Mouse (Mus musculus): Measurements from ENCODE around the gene Gm10718. TPM values are rescaled to one million over a fixed set of nuclear protein-coding genes. Genes with fewer than 3 reads are reported as not detected.
"Not testable (repeated sequence)": the region's sequence is repeated elsewhere in the genome, so short reads cannot be mapped to it uniquely, and the experiment has no call there.

The Gm10718 gene
- polyA plus RNA-seq, 1 experiment from 2014 or later = 0.95 TPM

- H3K4me3 ChIP-seq (ENCODE audit: control insufficient read depth in 1 of 2, insufficient read depth in 1 of 2, low read depth in 1 of 2, low read length in 2 of 2); H3K9ac ChIP-seq (ENCODE audit: low read length); H3K4me1 ChIP-seq (ENCODE audit: control insufficient read depth in 2 of 2, insufficient read depth in 2 of 2, low read length in 2 of 2); H3K4me2 ChIP-seq (ENCODE audit: low read length); H3K36me3 ChIP-seq (ENCODE audit: control insufficient read depth, insufficient read depth, low read length); H3K9me3 ChIP-seq (ENCODE audit: control insufficient read depth, low read length); H3K27me3 ChIP-seq (ENCODE audit: control insufficient read depth, insufficient read depth, low read length); H3K27ac ChIP-seq (replicated peaks in 1 of 2; ENCODE audit: control insufficient read depth in 1 of 2, insufficient read depth in 1 of 2, low read depth in 2 of 2, low read length in 2 of 2): not testable (repeated sequence)
- peak; percentile 64; the same call in 1 of the 2 replicates for ATAC-seq (ENCODE audit: insufficient number of reproducible peaks, insufficient read depth, low FRiP score, low read depth)
- 74% methylated on average over 11 of the region's 19 CpGs for WGBS
These were observed 3.3 kb upstream of the Gm10718 start for GRCm38 (mm10) chr9:3019835-3020727.

GRCm38 (mm10) chr9:3022316-3023008 lies 885 bp upstream of the Gm10718 start:
- H3K9me3 ChIP-seq (ENCODE audit: control insufficient read depth, low read length); H3K4me2 ChIP-seq (ENCODE audit: low read length); H3K9ac ChIP-seq (ENCODE audit: low read length); H3K4me3 ChIP-seq (ENCODE audit: control insufficient read depth in 1 of 2, insufficient read depth in 1 of 2, low read depth in 1 of 2, low read length in 2 of 2); H3K4me1 ChIP-seq (ENCODE audit: control insufficient read depth in 2 of 2, insufficient read depth in 2 of 2, low read length in 2 of 2); H3K27ac ChIP-seq (replicated peaks in 1 of 2; ENCODE audit: control insufficient read depth in 1 of 2, insufficient read depth in 1 of 2, low read depth in 2 of 2, low read length in 2 of 2); H3K36me3 ChIP-seq (ENCODE audit: control insufficient read depth, insufficient read depth, low read length); H3K27me3 ChIP-seq (ENCODE audit: control insufficient read depth, insufficient read depth, low read length); ATAC-seq (ENCODE audit: insufficient number of reproducible peaks, insufficient read depth, low FRiP score, low read depth): not testable (repeated sequence)
- 67% methylated on average over 9 of the region's 13 CpGs for WGBS

GRCm38 (mm10) chr9:3023985-3024648 lies 770 bp downstream of the Gm10718 start:
- H3K4me1 ChIP-seq (ENCODE audit: control insufficient read depth in 2 of 2, insufficient read depth in 2 of 2, low read length in 2 of 2); H3K27me3 ChIP-seq (ENCODE audit: control insufficient read depth, insufficient read depth, low read length); H3K4me2 ChIP-seq (ENCODE audit: low read length); ATAC-seq (ENCODE audit: insufficient number of reproducible peaks, insufficient read depth, low FRiP score, low read depth); H3K9me3 ChIP-seq (ENCODE audit: control insufficient read depth, low read length); H3K4me3 ChIP-seq (ENCODE audit: control insufficient read depth in 1 of 2, insufficient read depth in 1 of 2, low read depth in 1 of 2, low read length in 2 of 2); H3K27ac ChIP-seq (replicated peaks in 1 of 2; ENCODE audit: control insufficient read depth in 1 of 2, insufficient read depth in 1 of 2, low read depth in 2 of 2, low read length in 2 of 2); H3K36me3 ChIP-seq (ENCODE audit: control insufficient read depth, insufficient read depth, low read length); H3K9ac ChIP-seq (ENCODE audit: low read length): not testable (repeated sequence)
- WGBS = 60% methylated on average over 15 of the region's 16 CpGs

GRCm38 (mm10) chr9:3024912-3025467 lies 1.6 kb downstream of the Gm10718 start, which contains the start of gene Gm10717:
Gm10717 (plus strand) TSS chr9:3025417.
- H3K9ac ChIP-seq (ENCODE audit: low read length); H3K4me3 ChIP-seq (ENCODE audit: control insufficient read depth in 1 of 2, insufficient read depth in 1 of 2, low read depth in 1 of 2, low read length in 2 of 2); H3K9me3 ChIP-seq (ENCODE audit: control insufficient read depth, low read length); H3K27ac ChIP-seq (replicated peaks in 1 of 2; ENCODE audit: control insufficient read depth in 1 of 2, insufficient read depth in 1 of 2, low read depth in 2 of 2, low read length in 2 of 2); H3K4me2 ChIP-seq (ENCODE audit: low read length); H3K36me3 ChIP-seq (ENCODE audit: control insufficient read depth, insufficient read depth, low read length); H3K27me3 ChIP-seq (ENCODE audit: control insufficient read depth, insufficient read depth, low read length); ATAC-seq (ENCODE audit: insufficient number of reproducible peaks, insufficient read depth, low FRiP score, low read depth); H3K4me1 ChIP-seq (ENCODE audit: control insufficient read depth in 2 of 2, insufficient read depth in 2 of 2, low read length in 2 of 2): not testable (repeated sequence)
- WGBS = 65% methylated on average over 12 of the region's 12 CpGs

- H3K9me3 ChIP-seq (ENCODE audit: control insufficient read depth, low read length); ATAC-seq (ENCODE audit: insufficient number of reproducible peaks, insufficient read depth, low FRiP score, low read depth); H3K36me3 ChIP-seq (ENCODE audit: control insufficient read depth, insufficient read depth, low read length); H3K4me1 ChIP-seq (ENCODE audit: control insufficient read depth in 2 of 2, insufficient read depth in 2 of 2, low read length in 2 of 2); H3K27me3 ChIP-seq (ENCODE audit: control insufficient read depth, insufficient read depth, low read length); H3K9ac ChIP-seq (ENCODE audit: low read length); H3K4me2 ChIP-seq (ENCODE audit: low read length); H3K4me3 ChIP-seq (ENCODE audit: control insufficient read depth in 1 of 2, insufficient read depth in 1 of 2, low read depth in 1 of 2, low read length in 2 of 2); H3K27ac ChIP-seq (replicated peaks in 1 of 2; ENCODE audit: control insufficient read depth in 1 of 2, insufficient read depth in 1 of 2, low read depth in 2 of 2, low read length in 2 of 2): not testable (repeated sequence)
- WGBS = 62% methylated on average over 4 of the region's 6 CpGs
These were observed 2.3 kb downstream of the Gm10718 start for GRCm38 (mm10) chr9:3025653-3026052.

- H3K4me1 ChIP-seq (ENCODE audit: control insufficient read depth in 2 of 2, insufficient read depth in 2 of 2, low read length in 2 of 2); H3K9me3 ChIP-seq (ENCODE audit: control insufficient read depth, low read length); H3K9ac ChIP-seq (ENCODE audit: low read length); ATAC-seq (ENCODE audit: insufficient number of reproducible peaks, insufficient read depth, low FRiP score, low read depth); H3K36me3 ChIP-seq (ENCODE audit: control insufficient read depth, insufficient read depth, low read length); H3K27me3 ChIP-seq (ENCODE audit: control insufficient read depth, insufficient read depth, low read length); H3K4me2 ChIP-seq (ENCODE audit: low read length); H3K27ac ChIP-seq (replicated peaks in 1 of 2; ENCODE audit: control insufficient read depth in 1 of 2, insufficient read depth in 1 of 2, low read depth in 2 of 2, low read length in 2 of 2); H3K4me3 ChIP-seq (ENCODE audit: control insufficient read depth in 1 of 2, insufficient read depth in 1 of 2, low read depth in 1 of 2, low read length in 2 of 2): not testable (repeated sequence)
- WGBS = 68% methylated on average over 5 of the region's 5 CpGs
These were observed 2.8 kb downstream of the Gm10718 start for GRCm38 (mm10) chr9:3026136-3026535.

- WGBS = 60% methylated on average over 9 of the region's 9 CpGs
- ATAC-seq (ENCODE audit: insufficient number of reproducible peaks, insufficient read depth, low FRiP score, low read depth); H3K27ac ChIP-seq (replicated peaks in 1 of 2; ENCODE audit: control insufficient read depth in 1 of 2, insufficient read depth in 1 of 2, low read depth in 2 of 2, low read length in 2 of 2); H3K9ac ChIP-seq (ENCODE audit: low read length); H3K4me1 ChIP-seq (ENCODE audit: control insufficient read depth in 2 of 2, insufficient read depth in 2 of 2, low read length in 2 of 2); H3K9me3 ChIP-seq (ENCODE audit: control insufficient read depth, low read length); H3K4me2 ChIP-seq (ENCODE audit: low read length); H3K27me3 ChIP-seq (ENCODE audit: control insufficient read depth, insufficient read depth, low read length); H3K36me3 ChIP-seq (ENCODE audit: control insufficient read depth, insufficient read depth, low read length); H3K4me3 ChIP-seq (ENCODE audit: control insufficient read depth in 1 of 2, insufficient read depth in 1 of 2, low read depth in 1 of 2, low read length in 2 of 2): not testable (repeated sequence)
These were observed 3.4 kb downstream of the Gm10718 start for GRCm38 (mm10) chr9:3026741-3027140.

Data from heart, embryonic 14.5 days (tissue).